25 mouse cellular contexts compared by ENCODE assay signal in the genomic region with DNA sequence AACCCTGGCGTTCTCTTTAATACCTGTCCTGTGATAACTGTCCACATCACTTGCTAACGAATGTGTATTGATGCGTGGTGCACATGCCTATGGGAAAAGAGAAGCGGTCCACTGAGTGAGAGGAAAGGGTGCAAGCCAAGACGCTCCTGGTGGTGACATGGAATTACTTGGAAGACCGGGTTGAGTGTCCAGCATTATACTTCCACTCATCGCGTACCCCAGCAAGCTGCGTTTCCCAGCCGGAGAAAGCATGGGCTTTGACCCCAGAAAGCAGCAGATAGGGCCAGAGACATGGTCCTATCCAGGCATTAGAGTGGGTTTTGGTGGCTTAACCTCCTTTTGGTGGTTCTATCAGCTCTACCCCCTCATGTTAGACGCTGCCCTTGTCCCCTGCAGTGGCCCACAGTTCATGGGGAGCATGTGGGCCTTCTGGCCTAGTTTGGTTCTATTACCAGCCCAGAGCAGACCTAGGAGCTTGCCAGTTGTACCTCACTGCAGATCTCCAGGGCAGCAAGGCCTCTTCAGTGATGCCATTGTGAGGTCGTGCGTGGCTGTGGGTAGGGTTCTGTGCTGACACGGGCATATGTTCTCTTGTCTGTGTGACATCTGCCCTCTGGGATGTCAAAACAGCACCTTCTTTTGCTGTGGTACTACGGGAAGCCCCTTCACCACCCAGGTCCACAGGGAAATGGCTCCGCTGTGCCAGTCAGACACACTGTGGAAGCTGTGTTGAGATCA.
DNase-seq lines count a peak whose midpoint lies in the region; ATAC-seq and TF ChIP-seq lines count a peak whose summit lies in the region.
"Had no signal": no experiment of that assay in that cellular context is flagged by ENCODE, and none has a peak within 500 bp of the region (broad histone marks: within the 10 kb centered on the region; RNA-seq: fewer than 3 reads in every experiment).

No protein-coding gene starts in this region.

- no peak overlapping the region for H3K4me3 ChIP-seq in hindbrain, embryonic 10.5 days
- no peak overlapping the region for H3K4me3 ChIP-seq in hindbrain, embryonic 12.5 days
- no peak overlapping the region for H3K4me3 ChIP-seq in midbrain, embryonic 11.5 days (ENCODE audit: low read depth, low read length)
- H3K4me3 ChIP-seq in midbrain, postnatal 0 days (ENCODE audit: low read depth, low read length), result no peak overlapping the region
- peak overlapping the region; percentile 46 for H3K4me3 ChIP-seq in testis, adult 2 months (ENCODE audit: control insufficient read depth, low read depth, low read length)
- H3K4me3 ChIP-seq: embryonic facial prominence, embryonic 12.5 days; embryonic facial prominence, embryonic 15.5 days; gastrocnemius, adult 2 months; heart, embryonic 10.5 days; heart, embryonic 13.5 days; hindbrain, embryonic 13.5 days had no signal

- no peaks in the 10 kb centered on the region for H3K36me3 ChIP-seq in hindbrain, embryonic 10.5 days
- H3K36me3 ChIP-seq in hindbrain, embryonic 12.5 days, result no peaks in the 10 kb centered on the region
- no peaks in the 10 kb centered on the region for H3K36me3 ChIP-seq in midbrain, embryonic 11.5 days (ENCODE audit: control insufficient read depth, insufficient read depth, low read length)
- H3K36me3 ChIP-seq in midbrain, postnatal 0 days (ENCODE audit: insufficient read depth, low read length), result no peaks in the 10 kb centered on the region
- H3K36me3 ChIP-seq in testis, adult 2 months (ENCODE audit: control insufficient read depth, insufficient read depth, low read length), result no peaks in the 10 kb centered on the region
- H3K36me3 ChIP-seq: embryonic facial prominence, embryonic 12.5 days; embryonic facial prominence, embryonic 15.5 days; heart, embryonic 10.5 days; heart, embryonic 13.5 days; hindbrain, embryonic 13.5 days had no signal

- peaks cover 4% of the 10 kb centered on the region for H3K4me1 ChIP-seq in hindbrain, embryonic 10.5 days (replicated peaks)
- no peaks in the 10 kb centered on the region for H3K4me1 ChIP-seq in hindbrain, embryonic 12.5 days
- H3K4me1 ChIP-seq in midbrain, embryonic 11.5 days (ENCODE audit: control insufficient read depth, insufficient read depth, low read length), result no peaks in the 10 kb centered on the region
- no peaks in the 10 kb centered on the region for H3K4me1 ChIP-seq in midbrain, postnatal 0 days (ENCODE audit: insufficient read depth, low read length)
- H3K4me1 ChIP-seq in testis, adult 2 months (ENCODE audit: control insufficient read depth, insufficient read depth, low read length), result no peaks in the 10 kb centered on the region
- H3K4me1 ChIP-seq: embryonic facial prominence, embryonic 15.5 days; heart, embryonic 10.5 days; heart, embryonic 13.5 days had no signal

- ATAC-seq in hindbrain, embryonic 12.5 days (ENCODE audit: low FRiP score), result no peak
- no peak for ATAC-seq in midbrain, embryonic 11.5 days (ENCODE audit: low FRiP score)
- ATAC-seq in midbrain, postnatal 0 days (ENCODE audit: low FRiP score), result no peak
- ATAC-seq: CD4-positive, CD25-positive, alpha-beta regulatory T cell, adult 4 months; forebrain, embryonic 14.5 days; forebrain, postnatal 0 days; hindbrain, embryonic 16.5 days had no signal

- WGBS in hindbrain, embryonic 10.5 days, result 90% methylated on average over 16 of the region's 16 CpGs
- 91% methylated on average over 16 of the region's 16 CpGs for WGBS in hindbrain, embryonic 12.5 days
- WGBS in midbrain, embryonic 11.5 days, result 90% methylated on average over 16 of the region's 16 CpGs
- WGBS in midbrain, postnatal 0 days, result 90% methylated on average over 16 of the region's 16 CpGs

- no peak overlapping the region for H3K9ac ChIP-seq in hindbrain, embryonic 12.5 days
- H3K9ac ChIP-seq in midbrain, embryonic 11.5 days (ENCODE audit: low read length), result no peak overlapping the region
- no peak overlapping the region for H3K9ac ChIP-seq in midbrain, postnatal 0 days (replicated peaks; ENCODE audit: low read length, poor library complexity, severe bottlenecking)
- H3K9ac ChIP-seq: embryonic facial prominence, embryonic 12.5 days; embryonic facial prominence, embryonic 15.5 days; forebrain, postnatal 0 days; heart, embryonic 13.5 days; hindbrain, embryonic 13.5 days had no signal

- peak; percentile 56; the same call in 1 of the 2 replicates for TF ChIP-seq POLR2A in testis, adult 2 months (IDR thresholded peaks at IDR 0.05; ENCODE audit: control insufficient read depth, low read depth, low read length)

- H3K27ac ChIP-seq in hindbrain, embryonic 10.5 days, result peak overlapping the region; percentile 50; the same call in 1 of the 2 replicates
- no peak overlapping the region for H3K27ac ChIP-seq in hindbrain, embryonic 12.5 days
- H3K27ac ChIP-seq in midbrain, embryonic 11.5 days (ENCODE audit: low read depth, low read length), result no peak overlapping the region
- no peak overlapping the region for H3K27ac ChIP-seq in midbrain, postnatal 0 days (ENCODE audit: low read depth, low read length)
- no peak overlapping the region for H3K27ac ChIP-seq in testis, adult 2 months (ENCODE audit: control insufficient read depth, insufficient read depth, low read depth, low read length)
- H3K27ac ChIP-seq: embryonic facial prominence, embryonic 12.5 days; embryonic facial prominence, embryonic 15.5 days; gastrocnemius, adult 2 months; heart, embryonic 10.5 days; heart, embryonic 13.5 days; hindbrain, embryonic 13.5 days had no signal

- H3K4me2 ChIP-seq in hindbrain, embryonic 12.5 days (replicated peaks), result no peak overlapping the region
- no peak overlapping the region for H3K4me2 ChIP-seq in midbrain, embryonic 11.5 days
- no peak overlapping the region for H3K4me2 ChIP-seq in midbrain, postnatal 0 days (ENCODE audit: low read depth, low read length, poor library complexity, severe bottlenecking)
- H3K4me2 ChIP-seq: embryonic facial prominence, embryonic 12.5 days; embryonic facial prominence, embryonic 15.5 days; heart, embryonic 13.5 days; hindbrain, embryonic 13.5 days had no signal

- no peaks in the 10 kb centered on the region for H3K9me3 ChIP-seq in hindbrain, embryonic 10.5 days
- H3K9me3 ChIP-seq in hindbrain, embryonic 12.5 days (replicated peaks), result 0 out of 2 replicates have a peak, but pooled peaks cover 4% of the 10 kb centered on the region
- no peaks in the 10 kb centered on the region for H3K9me3 ChIP-seq in midbrain, embryonic 11.5 days (ENCODE audit: control insufficient read depth, low read length)
- no peaks in the 10 kb centered on the region for H3K9me3 ChIP-seq in midbrain, postnatal 0 days (ENCODE audit: low read length)
- H3K9me3 ChIP-seq: embryonic facial prominence, embryonic 12.5 days; embryonic facial prominence, embryonic 15.5 days; heart, embryonic 10.5 days; hindbrain, embryonic 13.5 days had no signal

- no peak for TF ChIP-seq CTCF in midbrain, postnatal 0 days (IDR thresholded peaks at IDR 0.05)
- TF ChIP-seq CTCF in testis, adult 2 months (IDR thresholded peaks at IDR 0.05; ENCODE audit: control insufficient read depth, insufficient read depth, insufficient replicate concordance, low read depth, low read length), result no peak

- H3K27me3 ChIP-seq in hindbrain, embryonic 10.5 days (ENCODE audit: insufficient read depth, poor library complexity, severe bottlenecking), result no peaks in the 10 kb centered on the region
- no peaks in the 10 kb centered on the region for H3K27me3 ChIP-seq in hindbrain, embryonic 12.5 days
- H3K27me3 ChIP-seq in midbrain, embryonic 11.5 days (ENCODE audit: control insufficient read depth, insufficient read depth, low read length), result no peaks in the 10 kb centered on the region
- no peaks in the 10 kb centered on the region for H3K27me3 ChIP-seq in midbrain, postnatal 0 days (ENCODE audit: insufficient read depth, low read length)
- no peaks in the 10 kb centered on the region for H3K27me3 ChIP-seq in testis, adult 2 months (ENCODE audit: control insufficient read depth, insufficient read depth, low read length)
- H3K27me3 ChIP-seq: embryonic facial prominence, embryonic 12.5 days; embryonic facial prominence, embryonic 15.5 days; heart, embryonic 13.5 days; hindbrain, embryonic 13.5 days had no signal

- DNase-seq in hindbrain, embryonic 10.5 days (ENCODE audit: low spot score), result no peak
- DNase-seq in midbrain, embryonic 11.5 days (ENCODE audit: low spot score, missing footprints), result peak; percentile 45
- DNase-seq in midbrain, postnatal 0 days (ENCODE audit: low spot score), result no peak
- no peak for DNase-seq in testis, postnatal 14 days (ENCODE audit: low spot score)
- DNase-seq in testis, postnatal 10 days (ENCODE audit: low spot score), result peak; percentile 27
- no peak for DNase-seq in cerebellum, adult 18-20 months
- DNase-seq: adrenal gland, adult 2 months; adrenal gland, postnatal 14 days; cerebellum, adult 11-12 months; forebrain, postnatal 0 days; gastrocnemius, adult 2 months; gastrocnemius, postnatal 14 days; heart, adult 18-20 months; heart, postnatal 14 days; heart, postnatal 4 days had no signal

Comparison
In these comparisons a context has a peak if more than half of its experiments do, and no peak if none do; other contexts are left out.
1. DNase-seq: peak in midbrain, embryonic 11.5 days (single experiment) and testis, postnatal 10 days (single experiment); none in hindbrain, embryonic 10.5 days (single experiment), midbrain, postnatal 0 days (single experiment), testis, postnatal 14 days (single experiment) and cerebellum, adult 18-20 months (0 of 2).